Mouse (Mus musculus): Measurements from ENCODE around the gene Nek7. TPM values are rescaled to one million over a fixed set of nuclear protein-coding genes. Genes with fewer than 3 reads are reported as not detected.

Nek7 gene
- polyA plus RNA-seq, 1 experiment from 2014 or later: 24.5 TPM

DNA sequence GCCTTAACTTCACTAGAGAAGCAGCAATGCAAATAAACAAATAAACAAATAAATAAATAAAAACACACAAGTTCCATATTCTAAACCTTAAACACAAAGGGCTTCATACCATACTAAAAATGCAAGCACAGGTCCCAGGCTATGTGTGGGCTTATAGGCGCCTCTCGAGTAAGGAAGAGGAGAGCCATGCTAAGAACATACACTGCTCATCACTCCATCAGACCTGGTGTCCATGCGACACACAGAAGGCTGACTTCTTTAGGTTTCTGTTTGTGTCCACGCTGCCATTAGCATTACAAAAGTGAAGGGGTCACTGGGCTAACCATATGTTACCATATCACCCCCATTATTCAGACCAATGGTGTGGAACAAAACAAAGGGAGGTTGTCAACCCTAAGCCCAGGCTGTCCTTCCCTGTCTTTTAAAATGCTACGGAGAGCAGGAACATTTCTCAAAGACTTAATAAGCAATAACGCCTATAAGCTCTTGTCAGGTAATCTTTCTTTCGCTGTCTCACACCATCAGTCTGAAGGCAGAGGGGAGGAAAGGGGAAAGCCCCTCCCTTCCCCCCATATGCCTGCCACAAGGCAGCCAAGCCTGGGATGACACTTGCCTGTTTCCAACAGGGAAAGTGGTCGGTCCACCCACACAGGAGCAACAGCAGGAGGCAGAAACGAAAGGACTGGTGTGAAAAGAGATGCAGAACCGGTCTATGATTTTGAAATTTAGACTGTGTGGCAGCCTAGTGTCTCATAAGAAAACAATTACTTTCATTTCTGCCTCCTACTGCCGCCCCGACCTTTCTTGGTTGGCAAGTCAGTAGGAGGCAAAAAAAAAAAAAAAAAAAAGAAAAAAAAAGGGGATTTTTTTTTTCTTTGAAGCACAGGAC is 60.5 kb downstream of the Nek7 start:
- Histone ChIP-seq H3K4me1 (replicated peaks) (no peaks in the 10 kb centered on the region), H3K27me3 (replicated peaks) (no peaks in the 10 kb centered on the region), H3K36me3 (no peaks in the 10 kb centered on the region), H3K9ac (no peak overlapping the region), H3K4me3 (replicated peaks) (no peak overlapping the region), H3K27ac (no peak overlapping the region), H3K4me2 (replicated peaks) (no peak overlapping the region), H3K9me3 (no peaks in the 10 kb centered on the region)
- ATAC-seq: no peak
- 75% methylated on average over 12 of the region's 12 CpGs for WGBS

DNA sequence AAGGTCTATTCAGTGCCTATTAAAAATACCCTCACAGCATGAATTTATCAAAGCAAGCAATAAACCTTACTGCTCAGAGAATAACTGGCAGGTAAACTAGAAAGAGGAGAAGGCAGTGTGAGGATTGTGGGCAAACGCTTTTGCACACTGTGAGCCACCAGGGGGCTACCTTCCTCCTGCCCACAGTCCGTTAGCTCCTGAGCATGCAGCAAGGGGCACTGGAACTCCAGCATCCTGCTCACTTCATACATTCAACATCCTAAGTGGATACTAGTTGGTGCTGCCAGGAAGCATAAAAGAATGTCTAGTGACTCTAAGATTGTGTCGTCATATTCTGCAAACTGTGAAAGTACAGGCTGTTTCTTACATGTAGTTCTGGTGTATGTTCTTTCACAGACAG is 61.6 kb downstream of the Nek7 start:
- no peak overlapping the region for H3K4me3 ChIP-seq (replicated peaks)
- H3K27ac ChIP-seq: no peak overlapping the region
- H3K36me3 ChIP-seq: no peaks in the 10 kb centered on the region
- no peak overlapping the region for H3K9ac ChIP-seq
- H3K9me3 ChIP-seq: no peaks in the 10 kb centered on the region
- no peaks in the 10 kb centered on the region for H3K4me1 ChIP-seq (replicated peaks)
- no peaks in the 10 kb centered on the region for H3K27me3 ChIP-seq (replicated peaks)
- ATAC-seq: no peak
- WGBS: 84% methylated on average over 3 of the region's 3 CpGs
- no peak overlapping the region for H3K4me2 ChIP-seq (replicated peaks)

DNA sequence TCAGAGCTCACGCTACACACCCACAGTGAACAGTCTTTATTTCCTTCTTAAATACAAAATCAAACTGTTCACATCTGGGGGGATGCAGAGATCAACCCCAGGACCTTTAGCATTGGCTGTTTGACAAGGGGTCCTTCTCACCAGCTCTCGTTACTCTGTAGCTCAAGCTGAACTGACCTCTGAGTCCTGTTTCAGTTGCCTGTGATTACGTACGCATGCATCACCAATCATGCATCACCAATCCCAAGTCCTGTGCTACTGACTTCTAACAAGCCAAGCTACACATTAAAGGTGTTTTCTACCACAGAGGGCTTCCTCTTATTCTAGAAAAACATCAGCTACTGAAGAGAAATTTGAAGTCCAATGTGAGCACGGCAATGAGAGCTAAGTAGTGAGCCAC is 65.0 kb downstream of the Nek7 start:
- Histone ChIP-seq H3K4me3 (replicated peaks) (no peak overlapping the region), H3K9ac (no peak overlapping the region), H3K27me3 (replicated peaks) (no peaks in the 10 kb centered on the region), H3K4me1 (replicated peaks) (no peaks in the 10 kb centered on the region), H3K36me3 (no peaks in the 10 kb centered on the region), H3K27ac (no peak overlapping the region), H3K9me3 (no peaks in the 10 kb centered on the region), H3K4me2 (replicated peaks) (no peak overlapping the region)
- ATAC-seq: no peak
- WGBS: 92% methylated on average over 5 of the region's 5 CpGs

DNA sequence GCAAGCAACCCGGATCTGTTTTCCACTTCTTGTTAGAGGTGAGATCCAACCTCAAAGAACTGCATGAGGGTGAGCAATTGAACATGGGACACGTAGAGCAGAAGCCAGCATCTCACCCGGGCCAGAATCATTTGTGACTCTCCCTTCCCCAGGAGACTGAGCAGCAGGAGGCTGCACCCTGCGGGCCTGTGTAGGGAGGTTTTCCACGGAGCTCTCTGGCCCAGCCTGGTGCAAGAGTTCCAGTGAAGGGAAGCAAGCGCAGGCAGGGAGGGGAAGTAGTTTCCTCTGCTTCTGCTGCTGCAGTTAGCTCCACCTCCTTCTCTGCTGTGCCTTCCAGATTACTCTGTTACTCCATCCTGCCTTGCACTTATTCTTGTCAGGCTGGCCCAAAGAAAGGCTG is 69.8 kb downstream of the Nek7 start:
- H3K9ac ChIP-seq: no peak overlapping the region

DNA sequence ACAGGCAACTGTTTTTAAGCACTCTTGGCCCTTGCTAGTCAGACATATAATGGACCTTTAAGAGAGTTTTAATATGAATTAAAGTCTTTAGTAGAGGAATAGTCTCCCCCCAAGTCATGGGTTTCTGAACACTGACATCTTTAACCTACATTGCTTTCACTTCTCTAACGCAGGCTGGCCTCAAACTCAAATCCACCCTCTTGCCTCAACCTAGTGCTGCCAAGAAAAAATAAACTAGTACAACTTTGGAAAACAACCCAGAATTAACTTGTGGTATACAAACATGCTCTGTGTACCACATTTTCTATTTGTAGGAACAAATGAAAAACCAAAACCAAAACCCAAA is 77.8 kb downstream of the Nek7 start:
- H3K4me2 ChIP-seq (replicated peaks): no peak overlapping the region
- H3K4me3 ChIP-seq (replicated peaks): no peak overlapping the region
- WGBS: 89% methylated on average over 1 of the region's 1 CpGs
- ATAC-seq: no peak
- H3K4me1 ChIP-seq (replicated peaks): no peaks in the 10 kb centered on the region
- H3K9ac ChIP-seq: no peak overlapping the region
- H3K27me3 ChIP-seq (replicated peaks): no peaks in the 10 kb centered on the region
- H3K36me3 ChIP-seq: no peaks in the 10 kb centered on the region
- no peaks in the 10 kb centered on the region for H3K9me3 ChIP-seq
- H3K27ac ChIP-seq: no peak overlapping the region

More for the DNA sequence above, 69.8 kb downstream of the Nek7 start:
- H3K27ac ChIP-seq: no peak overlapping the region
- H3K36me3 ChIP-seq: no peaks in the 10 kb centered on the region
- no peaks in the 10 kb centered on the region for H3K9me3 ChIP-seq
- no peak for ATAC-seq
- H3K4me1 ChIP-seq (replicated peaks): no peaks in the 10 kb centered on the region
- no peaks in the 10 kb centered on the region for H3K27me3 ChIP-seq (replicated peaks)
- H3K4me3 ChIP-seq (replicated peaks): no peak overlapping the region
- WGBS: 56% methylated on average over 6 of the region's 6 CpGs
- no peak overlapping the region for H3K4me2 ChIP-seq (replicated peaks)

DNA sequence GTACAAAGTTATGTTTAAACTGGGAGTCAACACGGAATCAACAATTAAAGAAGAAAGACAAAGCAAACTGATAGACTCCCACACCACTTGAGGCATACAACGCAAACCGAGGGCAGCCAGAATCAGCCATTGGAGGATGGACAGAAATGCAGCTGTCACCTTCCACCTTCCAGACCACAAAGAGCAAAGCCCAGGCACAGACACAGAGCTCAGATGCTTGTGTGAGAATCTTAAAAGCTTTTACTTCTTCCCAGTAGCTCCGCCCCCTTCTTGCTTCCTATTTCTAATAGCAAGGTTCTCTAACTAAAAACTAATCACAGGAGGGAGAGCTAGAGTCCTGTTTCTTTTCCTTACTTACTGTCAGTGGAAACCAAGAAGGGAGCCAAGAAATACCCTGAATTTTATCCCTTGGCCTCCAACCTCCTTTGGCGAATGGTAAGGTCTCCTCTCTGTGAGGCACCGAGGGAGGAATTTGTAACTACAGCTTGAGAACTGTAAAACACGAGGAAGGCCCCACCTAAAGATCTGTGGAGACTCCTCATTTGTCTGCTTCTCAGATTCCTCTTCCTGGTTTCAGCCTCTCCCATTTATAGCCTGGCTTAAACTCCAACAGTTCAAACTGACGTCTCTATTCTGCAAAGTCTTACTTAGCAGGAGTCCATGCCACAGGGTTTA is 78.3 kb downstream of the Nek7 start:
- Histone ChIP-seq H3K4me2 (replicated peaks) (no peak overlapping the region), H3K4me1 (replicated peaks) (no peaks in the 10 kb centered on the region), H3K27ac (no peak overlapping the region), H3K9ac (no peak overlapping the region), H3K9me3 (no peaks in the 10 kb centered on the region), H3K27me3 (replicated peaks) (no peaks in the 10 kb centered on the region), H3K4me3 (replicated peaks) (no peak overlapping the region), H3K36me3 (no peaks in the 10 kb centered on the region)
- peak; percentile 58; the same call in 1 of the 2 replicates for ATAC-seq
- 42% methylated on average over 8 of the region's 8 CpGs for WGBS

DNA sequence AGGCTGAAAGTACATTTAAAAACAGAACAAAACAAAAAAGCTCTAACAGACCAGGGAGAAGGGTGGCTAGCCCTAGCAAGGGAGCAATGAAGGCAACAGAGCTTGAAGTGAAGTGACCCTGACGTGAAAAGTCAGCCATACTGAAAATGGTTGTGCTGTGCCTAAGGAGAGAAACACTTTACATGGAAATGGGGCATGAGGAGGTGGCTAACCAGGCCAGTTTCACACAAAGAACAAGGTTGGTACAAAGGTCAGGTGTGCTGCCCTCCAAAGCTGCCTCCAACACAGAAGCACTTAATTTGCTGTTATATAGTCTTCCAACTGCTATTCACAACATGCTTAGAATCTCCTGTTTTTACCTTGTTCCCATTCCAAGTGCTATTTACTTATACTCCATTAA is 80.2 kb downstream of the Nek7 start:
- WGBS: 84% methylated on average over 1 of the region's 1 CpGs
- no peak overlapping the region for H3K27ac ChIP-seq
- no peak for ATAC-seq
- no peaks in the 10 kb centered on the region for H3K9me3 ChIP-seq
- H3K36me3 ChIP-seq: no peaks in the 10 kb centered on the region
- no peaks in the 10 kb centered on the region for H3K4me1 ChIP-seq (replicated peaks)
- no peaks in the 10 kb centered on the region for H3K27me3 ChIP-seq (replicated peaks)
- H3K9ac ChIP-seq: no peak overlapping the region
- no peak overlapping the region for H3K4me2 ChIP-seq (replicated peaks)
- no peak overlapping the region for H3K4me3 ChIP-seq (replicated peaks)

DNA sequence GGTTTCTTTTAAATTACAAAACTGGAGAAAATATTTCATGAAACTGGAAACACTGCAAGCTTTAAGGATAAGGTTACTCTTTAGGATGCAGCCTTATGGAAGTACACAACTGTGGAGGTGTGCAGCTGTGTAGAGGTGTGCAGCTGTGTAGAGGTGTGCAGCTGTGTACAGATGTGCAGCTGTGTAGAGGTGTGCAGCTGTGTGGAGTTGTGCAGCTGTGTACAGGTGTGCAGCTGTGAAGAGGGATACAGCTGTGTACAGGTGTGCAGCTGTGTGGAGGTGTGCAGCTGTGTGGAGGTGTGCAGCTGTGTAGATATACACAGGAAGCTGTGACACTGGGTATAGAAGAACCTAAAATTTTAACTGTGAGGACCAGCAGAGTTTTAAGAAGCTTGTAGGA is 81.7 kb downstream of the Nek7 start:
- H3K9ac ChIP-seq: no peak overlapping the region
- no peaks in the 10 kb centered on the region for H3K9me3 ChIP-seq
- H3K4me2 ChIP-seq (replicated peaks): no peak overlapping the region
- no peaks in the 10 kb centered on the region for H3K36me3 ChIP-seq
- no peaks in the 10 kb centered on the region for H3K27me3 ChIP-seq (replicated peaks)
- H3K27ac ChIP-seq: no peak overlapping the region
- no peak for ATAC-seq
- H3K4me3 ChIP-seq (replicated peaks): no peak overlapping the region
- H3K4me1 ChIP-seq (replicated peaks): no peaks in the 10 kb centered on the region

DNA sequence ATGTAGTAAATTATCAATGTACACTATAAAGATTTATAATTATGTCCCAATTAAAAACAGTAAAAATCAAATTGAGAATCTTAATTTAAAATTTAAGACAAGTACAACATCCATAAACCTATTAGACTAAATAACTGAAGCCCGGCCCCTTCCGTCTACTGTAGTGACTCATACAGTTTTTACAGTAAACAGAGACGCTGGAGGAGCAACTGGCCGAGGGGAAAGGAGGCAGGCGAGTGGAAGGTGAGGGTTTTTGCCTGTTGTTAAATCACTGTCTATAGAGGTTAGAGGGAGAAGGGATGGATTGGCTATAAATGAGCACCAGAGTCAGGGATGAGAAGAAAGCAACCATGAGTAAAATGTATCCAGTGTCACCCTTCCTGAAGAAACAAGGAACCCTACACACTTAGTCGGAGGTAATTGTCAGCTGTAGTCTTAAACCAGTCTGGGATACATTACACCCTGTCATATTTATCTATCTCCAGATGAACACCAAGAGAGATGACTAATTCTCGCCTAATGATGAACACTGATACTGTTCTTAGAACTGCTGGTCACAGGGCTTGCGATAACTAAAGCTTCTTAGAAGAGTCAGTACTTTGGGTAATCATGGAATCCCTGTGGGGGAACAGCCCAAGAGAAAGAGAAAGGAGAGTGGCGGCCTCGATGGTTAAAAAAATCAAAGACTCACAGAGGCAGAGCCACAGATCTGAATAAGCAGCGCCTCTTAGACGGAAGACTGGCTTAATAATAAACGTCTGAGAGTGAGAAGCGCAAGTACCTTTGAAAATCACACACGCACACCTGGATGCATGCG is 84.0 kb downstream of the Nek7 start:
- Histone ChIP-seq H3K27ac (no peak overlapping the region), H3K36me3 (no peaks in the 10 kb centered on the region), H3K9me3 (no peaks in the 10 kb centered on the region), H3K4me3 (replicated peaks) (no peak overlapping the region), H3K4me1 (replicated peaks) (no peaks in the 10 kb centered on the region), H3K27me3 (replicated peaks) (no peaks in the 10 kb centered on the region), H3K9ac (no peak overlapping the region), H3K4me2 (replicated peaks) (no peak overlapping the region)
- WGBS: 53% methylated on average over 16 of the region's 16 CpGs
- no peak for ATAC-seq

DNA sequence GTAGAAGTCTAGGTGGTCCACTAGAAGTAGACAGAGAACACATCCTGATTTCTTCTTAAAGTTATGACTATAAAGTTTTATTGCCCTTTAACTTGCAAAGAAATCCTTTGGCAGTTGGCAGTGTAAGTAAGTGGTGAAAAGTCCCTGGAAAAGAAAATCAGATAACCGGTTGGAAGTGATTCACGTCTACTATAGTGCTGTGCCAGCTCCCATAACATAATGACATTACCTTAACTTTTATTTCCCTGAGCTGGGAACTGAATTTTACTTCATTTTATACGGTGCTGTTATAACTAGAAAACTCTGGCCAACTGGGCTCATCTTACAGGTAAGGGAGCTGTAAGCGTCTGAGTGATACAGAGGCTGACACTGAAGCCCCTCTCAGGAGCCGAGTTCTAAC is 89.3 kb downstream of the Nek7 start:
- Histone ChIP-seq H3K4me3 (replicated peaks) (no peak overlapping the region), H3K27ac (no peak overlapping the region), H3K36me3 (no peaks in the 10 kb centered on the region), H3K9ac (no peak overlapping the region), H3K4me1 (replicated peaks) (no peaks in the 10 kb centered on the region), H3K4me2 (replicated peaks) (no peak overlapping the region), H3K27me3 (replicated peaks) (no peaks in the 10 kb centered on the region), H3K9me3 (no peaks in the 10 kb centered on the region)
- 75% methylated on average over 5 of the region's 5 CpGs for WGBS
- ATAC-seq: no peak

DNA sequence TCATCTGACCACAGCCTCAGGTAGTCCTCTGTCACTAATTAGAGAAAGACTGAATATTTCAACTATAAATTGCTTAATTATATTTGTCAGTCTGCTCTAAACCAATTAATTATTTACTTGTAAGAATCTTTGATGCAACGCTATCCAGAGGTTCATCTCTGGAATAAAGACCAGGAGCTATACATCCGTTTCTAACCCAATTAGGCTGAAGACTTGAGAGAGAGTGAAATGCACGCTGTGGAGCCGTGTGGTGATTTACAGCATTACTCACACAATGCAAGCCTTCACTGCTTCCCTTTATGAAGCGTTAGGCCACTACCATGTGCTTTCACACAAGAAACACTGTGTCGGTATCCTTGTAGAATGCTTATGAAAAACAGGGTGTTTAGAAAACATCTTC is 96.0 kb downstream of the Nek7 start:
- no peak overlapping the region for H3K27ac ChIP-seq
- H3K4me2 ChIP-seq (replicated peaks): no peak overlapping the region
- no peak overlapping the region for H3K9ac ChIP-seq
- H3K9me3 ChIP-seq: no peaks in the 10 kb centered on the region
- no peak overlapping the region for H3K4me3 ChIP-seq (replicated peaks)
- H3K36me3 ChIP-seq: no peaks in the 10 kb centered on the region
- H3K4me1 ChIP-seq (replicated peaks): no peaks in the 10 kb centered on the region
- no peak for ATAC-seq
- WGBS: 79% methylated on average over 6 of the region's 6 CpGs
- H3K27me3 ChIP-seq (replicated peaks): no peaks in the 10 kb centered on the region

DNA sequence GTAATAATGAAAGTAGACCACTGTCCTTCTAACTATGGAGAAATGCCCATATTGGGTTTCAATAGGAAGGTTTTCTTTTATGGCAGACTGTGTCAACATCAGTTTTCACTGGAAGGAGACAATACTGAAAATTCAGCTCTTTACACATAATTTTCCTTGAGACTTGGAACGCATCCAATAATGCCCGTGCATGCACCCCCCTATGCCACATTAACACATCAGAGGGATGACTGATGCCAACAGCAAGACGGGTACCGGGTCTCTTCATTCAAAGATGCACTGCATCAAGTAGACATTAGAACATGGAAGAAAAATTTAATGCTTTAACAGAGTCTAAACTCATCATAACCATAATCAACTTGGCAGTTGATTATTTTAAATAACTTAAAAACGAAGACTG is 101.7 kb downstream of the Nek7 start:
- no peaks in the 10 kb centered on the region for H3K36me3 ChIP-seq
- no peaks in the 10 kb centered on the region for H3K4me1 ChIP-seq (replicated peaks)
- H3K9me3 ChIP-seq: no peaks in the 10 kb centered on the region
- 68% methylated on average over 5 of the region's 5 CpGs for WGBS
- H3K27me3 ChIP-seq (replicated peaks): no peaks in the 10 kb centered on the region
- H3K27ac ChIP-seq: no peak overlapping the region
- H3K4me2 ChIP-seq (replicated peaks): no peak overlapping the region
- no peak overlapping the region for H3K4me3 ChIP-seq (replicated peaks)
- no peak overlapping the region for H3K9ac ChIP-seq
- ATAC-seq: no peak

Measured in intestine, embryonic 15.5 days (tissue).